Mouse (Mus musculus) NIH3T3 (cell line): ENCODE data around the gene Adh6b.
"Not testable (repeated sequence)": the region's sequence is repeated elsewhere in the genome, so short reads cannot be mapped to it uniquely, and the experiment has no call there.

ENCODE experiments used
- DNase-seq: peaks from one replicate; pipeline ENCODE4 v3.0.0-alpha.2; 2012; ENCODE audit warnings: low read depth

Gene Adh6b

DNA sequence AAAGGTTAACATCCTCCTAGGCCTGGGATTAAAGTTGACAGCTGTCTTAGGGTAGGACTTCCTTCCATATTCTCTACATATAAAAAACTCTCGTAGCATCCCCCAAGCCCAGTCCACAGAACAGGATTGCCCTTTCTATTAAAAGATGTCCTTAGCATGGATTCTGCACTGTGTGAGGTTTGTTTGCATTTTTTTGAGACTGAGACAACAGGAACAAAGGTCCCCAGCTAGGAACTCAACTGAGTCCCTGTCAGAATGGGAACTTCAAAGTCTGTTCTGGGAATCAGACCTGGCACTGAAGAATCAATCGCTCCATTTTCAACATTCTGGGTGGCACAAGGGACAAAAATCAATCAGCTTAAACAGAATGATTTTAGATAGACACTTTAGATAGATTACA is 21.3 kb downstream of the Adh6b start:
- no peak for DNase-seq

DNA sequence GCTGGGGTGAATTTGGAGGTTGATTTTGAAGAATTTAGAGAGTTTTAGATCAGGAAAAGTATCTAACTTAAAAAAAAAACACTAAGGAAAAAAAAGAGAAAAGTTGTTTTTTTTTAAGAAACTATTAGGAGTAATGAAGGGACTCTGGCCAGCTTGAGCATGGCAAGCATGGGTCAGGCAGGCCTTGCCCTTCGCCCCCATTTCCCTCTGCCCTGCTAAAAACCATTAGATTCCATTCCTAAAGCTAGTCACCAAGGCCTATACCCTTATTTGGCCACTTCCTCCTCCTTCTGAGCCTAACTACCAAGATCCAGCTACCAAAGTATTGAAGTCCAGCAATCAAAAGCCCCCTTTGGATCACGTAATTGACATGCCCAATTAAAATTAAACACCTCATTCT is 24.6 kb downstream of the Adh6b start:
- no peak for DNase-seq

DNA sequence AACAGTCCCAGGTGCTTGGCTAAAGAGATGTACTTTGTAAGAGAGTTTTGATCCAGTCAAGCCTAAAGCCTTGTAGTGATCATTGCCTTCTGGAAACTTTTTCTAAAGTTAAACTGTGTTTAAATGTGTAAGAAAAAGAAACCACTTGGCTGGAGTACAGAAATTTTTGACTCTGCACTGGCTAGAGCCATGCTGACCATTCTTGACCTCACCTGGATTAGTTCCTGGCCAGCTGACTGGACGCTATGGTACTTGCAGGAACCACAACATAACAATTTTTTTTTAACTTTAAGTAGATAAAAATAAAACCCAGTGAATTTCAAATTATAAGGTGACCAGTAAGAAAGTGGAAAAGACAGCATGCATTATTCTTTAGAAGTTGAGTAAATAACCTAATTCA is 28.0 kb downstream of the Adh6b start:
- no peak for DNase-seq

DNA sequence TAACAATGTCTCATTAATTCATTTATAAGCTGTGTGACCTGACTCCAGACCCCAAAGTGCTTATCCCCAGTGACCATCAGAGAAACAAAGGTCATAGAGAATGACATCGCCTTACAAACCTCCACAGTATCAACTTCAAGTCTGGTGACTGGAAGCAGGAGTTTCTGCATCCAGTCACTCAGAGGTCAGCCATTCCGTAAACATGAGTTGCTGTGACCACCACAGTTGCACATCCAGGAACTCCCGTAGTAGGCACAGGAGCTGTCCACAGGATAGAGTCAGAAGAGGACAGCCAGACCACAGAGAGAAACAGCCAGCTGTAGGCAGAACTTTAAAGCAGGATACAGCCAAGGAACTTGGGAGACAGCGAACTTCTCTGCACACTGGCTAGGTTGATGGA is 28.7 kb downstream of the Adh6b start:
- DNase-seq = not testable (repeated sequence)

DNA sequence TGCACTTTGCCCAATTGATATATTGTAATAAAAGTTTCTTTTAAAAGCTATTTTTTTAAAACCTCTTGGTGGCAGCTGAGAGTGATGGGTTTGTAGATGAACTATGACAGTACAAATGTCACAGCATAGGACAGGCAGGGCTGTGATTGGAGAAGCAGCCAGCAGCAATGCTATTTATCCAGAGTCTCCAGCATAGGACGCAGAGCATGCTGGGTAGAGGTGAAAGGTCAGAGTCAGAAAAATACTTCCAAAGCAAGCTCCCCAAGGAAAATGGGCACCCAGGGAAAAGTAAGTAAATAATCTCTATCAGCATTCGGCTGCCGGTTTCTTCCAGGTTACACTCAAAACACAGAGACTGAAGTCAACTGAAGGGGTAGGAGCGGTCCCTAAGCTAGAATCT is 32.3 kb downstream of the Adh6b start:
- no peak for DNase-seq

DNA sequence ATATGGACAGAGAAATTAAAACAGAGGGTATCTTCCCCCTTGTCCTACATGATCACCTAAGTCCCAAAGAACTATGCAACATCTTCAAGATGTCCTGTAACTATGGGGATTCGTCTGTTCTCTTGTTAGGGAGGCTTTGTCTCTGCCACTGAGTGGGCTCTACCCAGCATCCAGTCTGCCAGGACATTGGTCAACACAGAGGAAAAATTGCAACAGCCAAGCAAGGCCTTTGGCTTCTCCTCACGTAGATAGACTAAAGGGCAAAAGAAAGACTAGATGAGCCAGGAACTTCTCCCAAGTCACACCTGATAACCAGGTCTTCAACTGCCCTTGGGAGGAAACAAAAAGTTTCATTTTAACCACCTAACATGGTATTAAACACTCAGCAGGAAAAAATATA is 33.6 kb downstream of the Adh6b start:
- no peak for DNase-seq

DNA sequence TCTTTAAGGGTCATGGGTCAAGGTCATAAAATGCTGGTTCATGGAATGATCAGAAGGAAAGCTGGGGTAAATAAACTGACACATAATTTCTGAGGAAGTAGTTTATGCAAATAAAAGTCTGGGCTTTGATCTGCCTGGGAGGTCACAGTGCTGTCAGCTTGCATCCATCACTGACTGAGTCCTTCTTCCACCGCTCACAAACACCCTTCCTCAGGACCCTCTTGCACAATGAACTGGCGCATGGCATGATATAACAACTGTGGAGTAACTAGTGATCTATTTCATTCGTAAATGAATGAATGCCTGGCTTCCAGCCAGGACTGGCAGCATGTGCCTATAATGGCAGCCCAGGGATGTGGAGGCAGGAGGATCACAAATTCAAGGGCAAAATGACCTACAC is 39.6 kb downstream of the Adh6b start:
- no peak for DNase-seq

DNA sequence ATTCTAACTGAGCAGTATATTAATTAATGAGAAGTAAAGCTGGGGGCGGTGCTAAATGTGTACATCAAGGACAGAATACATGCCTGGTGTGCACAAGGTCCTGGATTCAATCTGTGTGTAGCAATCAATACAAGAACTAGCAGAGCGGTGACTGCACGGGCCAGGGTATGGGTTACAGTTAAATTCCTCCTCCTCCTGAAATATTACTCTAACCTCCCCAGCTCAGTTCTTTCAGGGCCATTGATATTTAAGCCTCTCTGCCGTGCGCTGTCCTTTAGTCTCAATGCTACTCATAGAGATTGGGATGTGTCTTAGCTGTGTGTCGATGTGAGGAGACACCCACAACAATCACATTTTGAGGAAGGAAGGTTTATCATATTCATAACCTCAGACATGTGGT is 45.6 kb downstream of the Adh6b start:
- no peak for DNase-seq

DNA sequence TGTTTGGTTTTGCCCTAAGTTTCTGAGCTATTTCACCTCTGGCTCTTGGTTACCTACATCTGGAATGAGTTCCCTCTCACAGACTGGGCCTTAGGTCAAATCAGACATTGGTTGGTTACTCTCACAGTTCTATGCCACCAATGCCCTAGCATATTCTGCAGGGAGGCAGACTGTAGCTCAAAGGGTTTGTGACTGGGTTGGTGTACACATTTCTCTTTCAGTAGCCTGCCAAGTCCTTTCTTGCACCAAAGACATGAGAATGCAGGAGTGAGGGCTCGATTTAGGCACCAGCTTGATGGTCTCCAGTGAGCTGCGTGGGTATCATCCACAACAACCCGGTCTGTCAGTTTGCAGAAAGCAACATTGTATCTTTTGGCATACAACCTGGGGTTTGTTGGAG is 63.3 kb downstream of the Adh6b start:
- DNase-seq = no peak

DNA sequence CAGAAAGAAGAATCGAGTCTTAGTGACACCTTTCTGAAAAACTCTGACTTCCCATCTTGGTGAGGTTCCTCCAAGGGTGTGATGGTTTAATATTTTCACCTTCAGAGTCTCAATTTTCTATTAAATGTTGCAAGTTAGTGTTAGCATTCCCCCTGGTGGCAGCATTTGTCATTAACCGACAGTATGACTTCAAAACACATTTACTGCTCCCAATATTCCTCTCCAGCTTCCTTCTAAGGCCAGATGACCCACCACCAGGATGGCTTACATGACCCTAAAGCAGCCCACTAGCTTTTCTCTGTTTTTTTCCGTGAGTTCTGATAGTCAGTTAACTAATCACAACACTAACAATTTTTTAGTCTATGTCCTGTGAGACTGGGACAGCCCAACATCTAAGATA is 63.8 kb downstream of the Adh6b start:
- peak; percentile 81 for DNase-seq

DNA sequence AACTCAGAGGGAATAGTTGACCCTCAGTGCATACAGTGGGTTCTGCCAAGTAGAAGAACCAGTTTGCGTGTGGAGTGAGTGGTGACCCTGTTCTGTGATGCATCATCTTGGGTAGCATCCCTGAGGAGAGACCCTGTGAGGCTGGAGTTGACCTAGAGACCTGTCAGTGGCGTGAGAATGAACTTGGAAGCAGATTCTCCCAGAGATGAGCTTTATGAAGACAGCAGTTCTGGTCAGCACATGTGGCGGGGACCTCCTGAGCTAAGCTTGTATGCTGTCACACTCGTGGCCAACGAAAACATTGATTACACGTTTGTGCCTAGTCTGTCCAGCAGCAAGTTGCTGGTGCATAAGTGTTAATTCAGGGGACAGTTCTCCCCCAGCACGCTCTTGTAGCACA is 64.3 kb downstream of the Adh6b start:
- DNase-seq = no peak

DNA sequence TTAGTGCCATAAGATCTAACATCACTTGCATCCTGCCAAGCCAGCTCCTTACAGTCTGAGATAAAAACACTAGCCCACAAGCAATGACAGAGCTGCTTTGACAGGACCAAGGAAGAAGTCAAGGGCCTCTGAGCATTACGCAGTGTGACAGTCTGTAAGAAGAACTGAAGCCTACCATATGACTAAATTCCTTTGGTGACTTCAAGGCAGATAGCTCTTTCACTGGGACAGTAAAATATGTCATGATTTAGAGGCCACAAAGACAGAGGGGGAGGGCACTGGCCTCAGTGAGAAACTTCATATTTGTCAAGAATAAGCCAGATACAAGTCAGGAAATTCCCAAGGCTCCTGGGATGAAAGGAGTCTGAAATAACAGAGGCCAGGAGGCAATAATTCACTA is 66.3 kb downstream of the Adh6b start:
- DNase-seq = no peak
